28 mouse cellular contexts compared by ENCODE assay signal in the genomic region with DNA sequence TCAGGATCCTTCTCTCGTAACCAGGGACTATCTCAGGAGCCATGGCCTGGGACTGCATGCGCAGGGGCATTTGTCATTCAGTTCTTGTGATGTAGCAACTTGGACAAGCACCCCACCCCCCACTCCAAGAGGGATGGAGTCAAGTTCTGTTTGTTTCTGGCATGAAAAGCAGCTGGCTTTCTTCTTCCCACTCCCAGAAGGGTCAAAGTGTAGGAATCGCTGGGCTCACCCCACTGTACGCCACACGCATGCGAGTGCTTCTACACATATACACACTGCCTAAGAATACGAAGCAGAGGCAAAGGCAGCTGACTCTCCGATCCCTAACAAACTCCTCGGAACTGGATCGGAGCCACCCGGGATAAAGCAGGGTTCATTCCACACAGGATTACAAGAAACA.
DNase-seq lines count a peak whose midpoint lies in the region; ATAC-seq and TF ChIP-seq lines count a peak whose summit lies in the region.
"Had no signal": no experiment of that assay in that cellular context is flagged by ENCODE, and none has a peak within 500 bp of the region (broad histone marks: within the 10 kb centered on the region; RNA-seq: fewer than 3 reads in every experiment).

No protein-coding gene starts in this region.

- no peak overlapping the region for H3K4me3 ChIP-seq in lung, embryonic 16.5 days (ENCODE audit: low read length)
- no peak overlapping the region for H3K4me3 ChIP-seq in stomach, postnatal 0 days (ENCODE audit: low read depth, low read length)
- H3K4me3 ChIP-seq in hindbrain, postnatal 0 days (ENCODE audit: low read length) = no peak overlapping the region
- H3K4me3 ChIP-seq: gastrocnemius, adult 2 months; hindbrain, embryonic 13.5 days; limb, embryonic 13.5 days; liver, embryonic 12.5 days; myocyte had no signal

- no peak for TF ChIP-seq EP300 in stomach, postnatal 0 days (optimal IDR thresholded peaks at IDR 0.05)

- peak; percentile 95 for ATAC-seq in lung, embryonic 16.5 days (ENCODE audit: low read depth)
- peak; percentile 28; the same call in 1 of the 2 replicates for ATAC-seq in stomach, postnatal 0 days (ENCODE audit: low FRiP score, low TSS enrichment)
- ATAC-seq in hindbrain, postnatal 0 days = no peak
- ATAC-seq: forebrain, embryonic 14.5 days; inflammation-experienced regulatory T-cells, adult 6 months; liver, embryonic 12.5 days; midbrain, embryonic 16.5 days; Patski had no signal

- peak overlapping the region; percentile 79 for H3K27ac ChIP-seq in lung, embryonic 16.5 days (ENCODE audit: low read length)
- no peak overlapping the region for H3K27ac ChIP-seq in stomach, postnatal 0 days (replicated peaks)
- no peak overlapping the region for H3K27ac ChIP-seq in hindbrain, postnatal 0 days
- H3K27ac ChIP-seq: gastrocnemius, adult 2 months; hindbrain, embryonic 13.5 days; limb, embryonic 13.5 days; liver, embryonic 12.5 days; macrophage had no signal

- peaks cover 4% of the 10 kb centered on the region; the same call in 1 of the 2 replicates for H3K36me3 ChIP-seq in lung, embryonic 16.5 days (ENCODE audit: control insufficient read depth, insufficient read depth, low read length)
- H3K36me3 ChIP-seq in stomach, postnatal 0 days (ENCODE audit: control insufficient read depth, insufficient read depth, low read length) = 0 out of 2 replicates have a peak, but pooled peaks cover 4% of the 10 kb centered on the region
- peaks cover 19% of the 10 kb centered on the region; the same call in 1 of the 2 replicates for H3K36me3 ChIP-seq in hindbrain, postnatal 0 days (ENCODE audit: insufficient read depth, low read length)

- no peak overlapping the region for H3K9ac ChIP-seq in lung, embryonic 16.5 days (ENCODE audit: low read length)
- peak overlapping the region; percentile 18; the same call in 1 of the 2 replicates for H3K9ac ChIP-seq in stomach, postnatal 0 days (ENCODE audit: low read length)
- no peak overlapping the region for H3K9ac ChIP-seq in hindbrain, postnatal 0 days (replicated peaks; ENCODE audit: low read length)
- H3K9ac ChIP-seq: hindbrain, embryonic 13.5 days; limb, embryonic 13.5 days; liver, embryonic 12.5 days had no signal

- no peak overlapping the region for H3K4me2 ChIP-seq in lung, embryonic 16.5 days (ENCODE audit: low read depth, low read length)
- no peak overlapping the region for H3K4me2 ChIP-seq in stomach, postnatal 0 days (replicated peaks; ENCODE audit: low read depth)
- H3K4me2 ChIP-seq in hindbrain, postnatal 0 days (ENCODE audit: low read depth, low read length) = no peak overlapping the region
- H3K4me2 ChIP-seq: hindbrain, embryonic 13.5 days; limb, embryonic 13.5 days; liver, embryonic 12.5 days had no signal

- H3K27me3 ChIP-seq in lung, embryonic 16.5 days (ENCODE audit: control insufficient read depth, insufficient read depth, low read depth, low read length) = no peaks in the 10 kb centered on the region
- no peaks in the 10 kb centered on the region for H3K27me3 ChIP-seq in stomach, postnatal 0 days (ENCODE audit: control insufficient read depth, insufficient read depth, low read length)
- no peaks in the 10 kb centered on the region for H3K27me3 ChIP-seq in hindbrain, postnatal 0 days (ENCODE audit: insufficient read depth, low read length)
- H3K27me3 ChIP-seq: CH12.LX; hindbrain, embryonic 13.5 days; limb, embryonic 13.5 days; liver, embryonic 12.5 days; Patski had no signal

- WGBS in lung, embryonic 16.5 days = 47% methylated on average over 11 of the region's 11 CpGs
- WGBS in stomach, postnatal 0 days = 50% methylated on average over 11 of the region's 11 CpGs
- 88% methylated on average over 11 of the region's 11 CpGs for WGBS in hindbrain, postnatal 0 days

- TF ChIP-seq CTCF in stomach, postnatal 0 days (IDR thresholded peaks at IDR 0.05; ENCODE audit: low read depth) = no peak
- TF ChIP-seq CTCF in hindbrain, postnatal 0 days (IDR thresholded peaks at IDR 0.05; ENCODE audit: low read depth) = no peak

- DNase-seq in kidney, postnatal 10 days = peak; percentile 73
- no peak for DNase-seq in kidney, postnatal 25 days
- DNase-seq in lung, postnatal 25 days (ENCODE audit: low spot score) = peak; percentile 69
- DNase-seq in stomach, postnatal 0 days (ENCODE audit: low spot score) = no peak
- no peak for DNase-seq in heart, postnatal 14 days
- no peak for DNase-seq in hindbrain, postnatal 0 days (ENCODE audit: low spot score)
- DNase-seq: adrenal gland, adult 8-10 months; B cell, adult 2 months; cerebellum, adult 11-12 months; cerebellum, postnatal 25 days; embryo, embryonic 11 days; gastrocnemius, adult 2 months; heart, postnatal 36 days; kidney, postnatal 36 days; right cerebral cortex, adult 18-20 months; right cerebral cortex, postnatal 4 days had no signal

- intact Hi-C loops in heart, postnatal 14 days (cut with DNase I) = loop anchor here (2.0 to 5.0 kb wide), 3 partner anchors 39 to 167 kb away; no protein-coding TSS in a partner anchor

- peaks cover 16% of the 10 kb centered on the region for H3K4me1 ChIP-seq in lung, embryonic 16.5 days (replicated peaks; ENCODE audit: control insufficient read depth, insufficient read depth, low read length)
- no peaks in the 10 kb centered on the region for H3K4me1 ChIP-seq in stomach, postnatal 0 days (replicated peaks; ENCODE audit: control insufficient read depth, insufficient read depth)
- H3K4me1 ChIP-seq in hindbrain, postnatal 0 days (ENCODE audit: insufficient read depth, low read length) = no peaks in the 10 kb centered on the region
- H3K4me1 ChIP-seq: limb, embryonic 13.5 days had no signal

- no peaks in the 10 kb centered on the region for H3K9me3 ChIP-seq in lung, embryonic 16.5 days (ENCODE audit: control insufficient read depth, low read length)
- no peaks in the 10 kb centered on the region for H3K9me3 ChIP-seq in stomach, postnatal 0 days (ENCODE audit: control insufficient read depth, low read length)
- H3K9me3 ChIP-seq in hindbrain, postnatal 0 days (ENCODE audit: low read length) = no peaks in the 10 kb centered on the region
- H3K9me3 ChIP-seq: G1E; hindbrain, embryonic 13.5 days; limb, embryonic 13.5 days; liver, embryonic 12.5 days had no signal

Comparison
In these comparisons a context has a peak if more than half of its experiments do, and no peak if none do; other contexts are left out.
1. DNase-seq: peak in kidney, postnatal 10 days (single experiment) and lung, postnatal 25 days (single experiment); none in kidney, postnatal 25 days (0 of 2), stomach, postnatal 0 days (single experiment), heart, postnatal 14 days (0 of 2) and hindbrain, postnatal 0 days (single experiment).